Comparison of ENCODE assay signal across 11 mouse cellular contexts in the genomic region with DNA sequence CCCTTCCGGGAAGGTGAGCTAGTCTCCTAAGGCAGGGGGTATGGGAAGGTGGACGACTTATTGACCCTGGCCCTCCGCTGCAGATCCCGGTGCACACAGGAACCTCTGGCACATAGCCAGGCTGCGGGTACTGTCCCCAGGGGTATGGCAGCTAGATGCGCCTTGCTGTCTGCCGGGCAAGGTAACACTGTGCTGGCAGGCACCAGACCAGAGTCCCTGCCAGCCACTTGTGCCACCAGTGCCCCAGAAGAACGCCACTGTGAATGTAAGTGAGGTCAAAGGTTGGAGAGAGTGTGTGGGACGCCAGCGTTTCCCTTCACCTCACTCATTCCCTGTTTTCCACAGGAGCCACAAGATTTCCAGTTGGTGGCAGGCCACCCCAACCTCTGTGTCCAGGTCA. TPM values are rescaled to one million over a fixed set of nuclear protein-coding genes. Genes with fewer than 3 reads are reported as not detected.
"Had no signal": no experiment of that assay in that cellular context is flagged by ENCODE, and none has a peak within 500 bp of the region (broad histone marks: within the 10 kb centered on the region; RNA-seq: fewer than 3 reads in every experiment).

No protein-coding gene starts in this region.

- H3K36me3 ChIP-seq: limb, embryonic 12.5 days; limb, embryonic 15.5 days; liver, embryonic 13.5 days had no signal

- H3K4me3 ChIP-seq: limb, embryonic 12.5 days; limb, embryonic 15.5 days; liver, embryonic 13.5 days had no signal

- H3K4me2 ChIP-seq: limb, embryonic 12.5 days; limb, embryonic 15.5 days; liver, embryonic 13.5 days; midbrain, embryonic 11.5 days had no signal

- H3K9me3 ChIP-seq: limb, embryonic 12.5 days; limb, embryonic 15.5 days; liver, embryonic 13.5 days had no signal

- DNase-seq: left cerebral cortex, postnatal 4 days; liver, embryonic 13.5 days; lung, adult 2 months; lung, postnatal 14 days; lung, postnatal 4 days; midbrain, embryonic 14.5 days; thymus, adult 18-20 months; thymus, postnatal 36 days had no signal

- H3K9ac ChIP-seq: limb, embryonic 12.5 days; limb, embryonic 15.5 days; liver, embryonic 13.5 days had no signal

- H3K27ac ChIP-seq: limb, embryonic 12.5 days; limb, embryonic 15.5 days; liver, embryonic 13.5 days had no signal

RNA-seq across cellular contexts. Expression of a gene that starts 20.6 kb away (rescaled TPM):
- polyA plus RNA-seq: midbrain, embryonic 14.5 days had no signal
